Mouse (Mus musculus) WW6 (cell line): ENCODE measurements around the gene Gm2115.

Experiments used
- DNase-seq: peaks from one replicate; pipeline ENCODE4 v3.0.0-alpha.2; 2013; ENCODE audit warnings: low read depth, low spot score

Gm2115 gene

DNA sequence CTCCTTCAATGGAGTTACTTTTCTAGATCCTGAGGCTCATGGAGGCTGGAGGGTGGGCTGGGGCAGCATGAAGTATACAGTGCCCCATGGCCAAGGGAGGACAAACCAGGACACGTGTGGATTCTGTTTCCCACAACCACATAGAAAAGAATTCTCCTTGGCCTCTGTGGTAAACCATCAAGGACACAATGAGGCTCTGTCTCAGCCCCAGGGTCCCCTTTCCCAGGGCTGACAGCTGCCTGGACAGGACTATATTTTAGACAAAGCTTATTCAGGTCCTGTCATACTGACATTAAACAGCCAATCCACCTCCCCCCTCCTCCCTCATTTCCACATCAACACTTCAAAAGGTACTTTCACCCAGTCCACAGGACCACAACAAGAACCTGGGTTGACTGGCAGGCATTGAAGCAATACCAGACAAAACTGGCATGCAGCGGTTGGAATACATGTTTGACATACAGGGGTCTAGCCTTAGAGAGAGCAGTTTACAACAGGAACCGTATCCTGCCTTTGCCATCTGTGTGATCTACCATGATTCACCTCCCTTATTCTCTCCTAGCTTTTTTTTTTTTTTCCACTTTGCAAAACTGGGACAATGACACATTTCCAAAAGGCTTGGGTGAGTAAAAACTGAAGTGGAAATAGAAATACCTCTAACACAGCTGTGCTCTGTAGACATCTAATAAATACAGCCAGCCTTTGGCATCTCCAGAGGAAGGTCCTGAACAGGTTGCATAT lies 57.8 kb downstream of the Gm2115 start:
- DNase-seq, result no peak

DNA sequence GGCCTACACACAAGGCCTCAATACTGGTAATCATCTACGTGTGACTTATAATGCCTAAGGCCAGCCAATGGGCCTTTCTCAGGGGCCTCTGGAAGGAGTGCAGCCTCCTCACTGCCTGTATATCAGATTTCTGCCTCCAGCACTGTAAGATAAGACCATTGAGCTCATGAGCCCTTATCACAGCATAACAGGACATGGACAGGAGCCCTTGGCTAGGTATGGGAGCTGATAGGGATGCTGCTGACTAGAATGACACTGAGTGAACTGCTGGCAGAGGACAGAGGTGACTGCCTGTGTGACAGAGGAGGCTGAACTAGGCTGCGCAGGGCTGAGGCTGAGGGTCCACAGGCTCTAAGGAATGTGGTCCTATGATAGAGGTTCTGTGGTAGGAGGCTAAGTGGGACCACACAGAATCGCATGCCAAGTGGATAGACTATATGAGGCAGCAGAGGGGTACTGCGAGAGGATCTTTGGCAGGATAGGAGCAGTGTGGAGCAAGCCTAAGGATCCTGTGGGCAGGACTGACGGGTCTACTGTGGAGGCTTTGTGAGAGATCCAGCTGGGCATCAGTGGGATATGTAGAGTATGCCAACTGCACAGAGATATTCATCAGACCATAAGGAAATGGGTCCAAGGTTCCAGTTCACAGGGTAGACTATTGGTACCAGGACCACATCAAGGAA lies 58.5 kb downstream of the Gm2115 start:
- no peak for DNase-seq

DNA sequence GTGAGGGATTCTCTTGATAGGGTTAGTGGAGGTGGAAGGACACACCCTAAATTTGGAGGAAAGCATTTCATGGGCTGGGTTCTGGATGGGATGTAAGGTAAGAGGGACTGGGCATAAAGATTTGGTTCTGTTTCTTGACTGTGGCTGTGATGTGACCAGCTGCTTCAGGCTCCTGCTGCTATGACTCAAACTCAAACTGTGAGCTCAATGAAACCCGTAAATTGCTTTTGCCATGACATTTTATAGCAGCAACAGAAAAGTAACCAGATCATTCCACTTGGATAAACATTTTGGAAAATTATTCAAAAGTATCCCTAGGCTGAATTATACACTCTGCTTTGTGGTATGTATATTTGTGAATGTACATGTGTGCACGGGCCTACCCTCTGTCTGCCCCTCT lies 61.9 kb downstream of the Gm2115 start:
- no peak for DNase-seq

DNA sequence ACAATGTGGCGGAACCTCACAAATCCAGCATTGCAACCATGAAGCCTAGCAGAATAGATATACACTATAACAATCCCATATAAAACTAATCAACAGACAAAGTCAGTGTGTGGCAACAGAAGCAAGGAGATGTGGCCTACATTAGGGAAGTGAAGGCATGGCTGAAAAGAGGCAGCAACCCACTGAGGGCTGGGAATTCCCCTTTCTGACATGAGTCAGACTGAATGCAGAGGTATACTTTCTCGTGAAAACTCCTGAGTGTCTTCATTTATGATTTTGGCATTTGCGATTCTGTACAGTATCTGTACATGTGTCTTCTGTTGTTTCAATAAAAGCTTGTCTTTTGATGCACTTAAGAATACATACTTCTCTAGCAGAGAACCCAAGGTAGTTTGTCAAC lies 62.6 kb downstream of the Gm2115 start:
- DNase-seq, result no peak

DNA sequence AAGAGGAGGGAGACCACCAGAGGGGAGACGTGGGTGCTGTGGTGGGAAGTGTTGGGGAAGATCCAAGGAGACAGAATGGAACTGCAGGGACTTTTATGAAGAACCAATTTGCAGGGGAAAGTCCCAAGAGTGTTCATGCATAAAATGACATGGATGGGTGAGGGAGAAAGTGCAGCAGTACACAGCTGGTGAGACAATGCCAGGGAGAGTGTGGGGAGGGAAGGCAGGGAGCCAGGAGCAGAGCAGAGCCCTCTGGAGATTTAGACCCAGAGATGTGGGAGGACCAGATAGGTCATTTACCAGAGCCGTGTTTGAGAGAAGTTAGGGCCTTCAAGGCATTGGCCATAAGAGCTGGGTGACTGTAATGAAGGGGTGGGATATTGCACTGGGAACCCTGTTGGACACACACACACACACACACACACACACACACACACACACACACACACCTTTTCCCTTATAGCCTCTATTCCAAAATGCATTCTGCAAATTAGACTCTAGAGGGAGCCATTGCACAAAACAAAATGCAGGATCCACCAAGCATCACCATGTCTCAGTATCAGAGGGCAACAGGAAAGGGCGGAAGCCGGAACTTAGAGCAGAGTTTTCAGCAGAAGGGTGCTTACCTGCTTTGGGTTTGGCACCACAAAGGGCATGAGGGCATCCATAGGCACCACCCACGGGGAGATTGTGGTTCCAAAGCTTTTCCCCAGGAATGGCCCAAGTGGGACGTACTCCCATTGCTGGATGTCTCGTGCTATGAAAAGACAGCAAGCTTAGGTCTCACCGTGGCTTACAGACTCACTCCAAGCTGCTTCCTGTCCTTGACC lies 65.5 kb downstream of the Gm2115 start:
- DNase-seq, result peak; percentile 16

DNA sequence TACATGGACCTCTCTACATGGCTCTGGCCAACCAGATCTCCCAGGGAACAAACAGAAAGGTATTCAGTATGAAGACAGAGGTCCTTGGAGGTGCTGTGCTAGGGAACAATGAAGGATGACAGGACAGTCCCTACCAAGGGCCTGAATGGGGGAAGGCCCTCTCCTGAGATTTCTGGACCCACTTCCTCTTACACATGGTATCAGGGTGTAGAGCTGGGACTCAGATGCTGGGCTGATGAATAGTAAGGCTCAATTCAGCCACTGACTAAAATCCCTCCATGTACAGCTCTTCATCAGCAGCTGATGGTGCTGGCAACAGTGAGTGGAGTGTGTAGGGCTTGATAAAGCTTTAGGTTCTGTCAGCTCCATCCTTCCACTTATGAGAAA lies 66.2 kb downstream of the Gm2115 start:
- DNase-seq, result no peak

DNA sequence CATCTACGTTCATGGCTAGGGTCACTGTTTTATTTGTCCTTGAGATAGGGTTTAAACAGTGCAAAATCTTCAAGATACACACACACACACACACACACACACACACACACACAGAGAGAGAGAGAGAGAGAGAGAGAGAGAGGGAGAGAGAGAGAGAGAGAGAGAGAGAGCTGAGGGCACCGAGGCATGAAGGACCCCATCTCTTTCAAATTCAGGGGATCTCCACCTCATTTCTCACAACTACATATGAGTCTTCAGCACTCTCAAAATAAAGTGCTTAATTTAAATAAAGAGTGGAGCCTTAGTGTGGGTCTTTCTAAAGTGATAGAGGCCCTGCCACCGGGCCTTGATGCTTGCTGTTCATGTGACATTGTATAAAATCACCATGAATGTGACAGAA lies 67.2 kb downstream of the Gm2115 start:
- no peak for DNase-seq

DNA sequence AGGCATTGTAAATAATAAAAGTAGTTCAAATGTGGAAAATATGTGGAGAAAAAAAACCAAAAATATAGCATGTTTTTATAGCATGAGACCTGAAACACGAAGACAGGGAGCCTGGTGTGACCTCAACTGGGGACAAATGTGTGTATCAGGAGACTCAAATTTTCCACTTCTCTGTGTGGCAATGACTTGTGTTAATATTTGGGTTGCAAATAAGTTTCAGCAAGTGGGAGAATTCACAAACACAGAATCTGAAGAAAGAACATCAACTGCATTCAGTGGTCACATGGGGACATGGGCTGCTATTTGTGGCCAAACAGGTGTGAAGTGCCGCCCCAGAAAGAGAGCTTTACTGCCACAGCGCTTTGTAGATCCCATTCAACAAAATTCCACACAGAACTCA lies 67.9 kb downstream of the Gm2115 start:
- DNase-seq, result no peak

DNA sequence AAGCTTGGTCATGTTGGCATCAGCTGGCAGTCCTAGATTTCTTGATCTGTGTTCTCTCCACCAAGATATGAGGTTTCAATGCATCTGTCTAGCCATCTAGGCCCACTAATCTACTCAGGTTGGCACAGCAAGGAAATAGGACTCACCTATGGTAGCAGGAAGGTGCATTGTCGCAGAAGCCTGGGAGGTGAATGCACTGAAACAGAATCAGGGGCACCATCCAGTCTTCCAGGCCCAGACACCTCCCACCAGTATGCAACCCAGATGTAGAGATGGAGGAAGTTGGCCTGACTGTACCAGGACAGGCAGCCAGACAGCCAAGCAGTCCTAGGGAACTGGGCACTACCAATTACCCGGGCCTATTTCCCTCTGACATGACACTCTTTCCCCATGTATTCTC lies 71.9 kb downstream of the Gm2115 start:
- no peak for DNase-seq

DNA sequence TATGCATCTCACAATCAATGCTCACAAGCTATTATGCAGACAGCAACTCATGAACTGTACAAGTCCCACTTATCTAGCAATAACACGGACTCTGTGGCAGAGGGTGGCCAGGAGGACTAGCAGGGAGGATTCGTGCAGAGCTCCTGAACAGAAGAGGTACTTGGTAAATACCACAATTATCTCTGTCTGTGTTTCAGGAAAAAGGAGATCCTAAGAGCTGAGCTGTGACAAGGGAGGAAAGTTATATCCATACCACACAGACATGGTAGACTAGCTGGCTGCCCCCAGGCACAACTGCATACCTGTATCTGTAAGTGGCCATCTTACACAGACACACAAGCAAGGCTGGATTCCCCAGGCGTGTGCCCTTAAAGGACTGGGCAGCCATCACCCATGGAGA lies 72.6 kb downstream of the Gm2115 start:
- DNase-seq, result no peak

DNA sequence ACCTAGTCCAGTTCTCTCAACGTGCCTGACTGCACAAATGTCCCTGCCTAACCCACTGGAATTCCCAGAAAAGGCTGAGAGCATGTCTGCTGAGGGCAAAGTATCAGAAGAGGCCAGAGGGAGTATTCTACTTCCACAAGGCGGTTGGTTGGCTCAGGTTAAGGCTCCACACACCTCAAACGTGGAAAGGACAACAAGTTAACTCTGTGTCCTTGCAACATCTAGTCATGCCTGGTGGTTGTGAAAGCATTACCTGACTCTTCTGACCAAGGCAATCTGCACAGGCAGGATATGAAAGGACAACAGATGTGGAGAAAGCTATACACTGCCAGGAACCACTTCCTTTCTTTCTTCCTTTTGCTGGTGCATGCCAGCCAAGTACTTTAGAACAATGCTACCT lies 75.7 kb downstream of the Gm2115 start:
- DNase-seq, result no peak

DNA sequence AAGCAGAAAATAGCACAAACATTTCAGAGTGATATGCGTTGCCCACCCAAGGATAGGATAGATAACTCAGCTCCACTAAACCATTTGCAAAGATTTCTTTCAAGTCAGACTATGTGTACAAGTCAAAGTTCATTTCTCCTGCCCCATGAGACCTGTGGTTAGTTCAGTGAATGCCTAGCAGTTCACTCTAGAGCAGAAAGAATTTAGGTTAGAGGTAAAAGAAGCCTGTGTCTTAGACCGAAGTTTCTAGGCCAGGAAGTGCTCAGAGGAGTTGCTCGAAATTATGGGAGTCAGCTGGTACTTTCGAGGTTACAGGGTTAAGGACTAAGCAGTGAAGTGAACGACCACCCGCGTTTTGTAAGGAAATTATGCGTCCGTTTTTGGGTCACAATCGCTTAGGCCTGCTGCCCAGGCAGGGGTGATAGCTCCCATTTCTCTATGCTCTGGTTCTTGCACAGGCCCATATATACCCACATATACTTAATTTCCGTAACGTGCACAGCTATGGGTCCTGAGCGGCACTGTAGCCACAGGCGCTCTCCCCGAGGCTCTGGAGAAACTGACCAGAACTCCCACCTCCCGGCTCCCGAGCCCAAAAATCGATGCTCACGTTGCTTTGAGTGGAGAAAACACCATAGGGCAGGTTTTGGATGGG lies 76.4 kb downstream of the Gm2115 start:
- DNase-seq, result no peak

DNA sequence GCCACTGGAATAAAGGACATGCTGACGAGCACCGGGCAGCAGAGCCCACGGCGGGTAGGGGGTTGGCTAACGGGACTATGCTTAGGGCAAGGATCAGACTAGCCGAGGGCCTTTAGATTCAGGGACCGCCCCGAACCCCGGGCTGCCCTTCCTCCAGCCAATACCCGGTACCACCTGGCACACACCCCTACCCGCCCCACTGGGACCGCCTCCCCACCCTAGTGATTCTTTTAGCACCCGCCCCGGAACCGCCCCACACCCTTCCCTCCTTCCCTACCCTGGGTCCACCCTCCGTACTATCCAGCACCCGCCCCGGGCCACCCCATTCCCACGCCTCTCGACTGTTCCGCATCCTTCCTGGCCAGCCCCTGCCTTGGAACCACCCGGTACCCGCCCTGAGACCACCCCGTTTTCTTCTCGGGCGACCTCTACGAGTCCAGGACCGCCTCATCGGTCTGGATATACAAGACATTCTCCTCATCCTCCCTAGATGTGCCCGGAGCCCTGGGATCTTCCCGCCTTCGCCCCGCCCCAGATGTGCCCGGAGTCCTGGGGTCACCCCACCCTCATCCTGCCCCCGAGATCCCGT lies 77.0 kb downstream of the Gm2115 start:
- peak; percentile 66 for DNase-seq

DNA sequence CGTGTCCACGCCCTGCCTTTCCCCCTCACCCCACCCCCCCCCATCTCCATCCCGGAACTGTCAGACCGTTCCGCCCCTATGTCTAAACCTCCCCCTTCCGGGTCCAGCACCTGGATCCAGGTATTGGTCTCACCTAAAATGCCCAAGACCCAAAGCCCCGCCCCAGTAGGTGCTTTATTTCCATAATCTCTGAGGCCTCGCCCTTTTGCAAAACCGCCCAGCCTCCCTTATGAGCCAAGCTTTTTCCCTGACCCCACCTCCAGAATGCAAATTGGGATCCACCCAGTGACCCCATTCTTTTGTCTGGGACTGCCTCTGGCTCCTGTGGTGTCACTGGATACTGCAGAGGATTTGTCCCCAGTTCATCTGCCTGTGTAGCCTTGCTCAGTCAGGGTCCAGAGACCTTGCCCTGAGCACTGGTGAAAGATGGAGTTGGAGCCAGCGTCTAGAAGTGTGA lies 77.6 kb downstream of the Gm2115 start, which contains the start of gene Fah:
TSS of gene Fah (minus strand) at position 430 of the 457 bp plus-strand sequence.
- DNase-seq, result peak; percentile 74

DNA sequence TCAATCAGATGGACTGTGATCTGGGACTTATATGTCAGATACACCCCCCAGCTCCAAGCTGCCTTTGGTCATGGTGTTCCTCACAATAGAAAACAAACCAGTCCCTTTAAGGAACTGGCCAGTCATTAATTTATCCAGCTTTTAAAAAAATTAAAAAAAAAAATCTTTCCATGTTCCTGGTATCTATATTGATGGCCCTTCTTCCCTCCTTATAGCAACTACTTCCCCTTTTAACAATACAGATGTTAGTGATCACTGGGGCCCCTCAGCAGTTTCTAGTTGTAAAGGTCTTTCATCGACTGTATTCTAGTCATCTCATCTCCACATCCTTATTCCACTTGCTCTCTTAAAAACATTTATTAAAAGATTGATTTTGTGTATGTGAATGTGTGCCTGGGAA lies 82.9 kb downstream of the Gm2115 start:
- no peak for DNase-seq

DNA sequence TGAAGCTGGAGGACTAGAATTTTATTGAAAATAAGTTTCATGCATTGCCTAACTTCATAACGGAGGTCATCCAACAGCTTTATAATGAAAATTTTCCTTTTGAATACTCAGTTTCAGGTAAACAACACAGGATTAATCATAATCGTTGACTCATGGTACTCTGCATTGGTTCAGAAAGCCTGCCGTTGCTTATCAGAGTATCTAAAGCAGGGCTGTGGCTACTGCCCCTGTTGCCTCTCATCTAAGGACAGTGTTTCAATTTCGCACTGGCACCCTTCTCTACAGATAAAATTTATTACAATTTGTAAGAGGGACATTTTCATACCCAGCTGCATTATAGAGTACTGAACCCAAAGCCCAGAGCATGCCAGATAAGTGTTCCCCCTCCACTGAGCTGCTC lies 83.7 kb downstream of the Gm2115 start:
- no peak for DNase-seq

DNA sequence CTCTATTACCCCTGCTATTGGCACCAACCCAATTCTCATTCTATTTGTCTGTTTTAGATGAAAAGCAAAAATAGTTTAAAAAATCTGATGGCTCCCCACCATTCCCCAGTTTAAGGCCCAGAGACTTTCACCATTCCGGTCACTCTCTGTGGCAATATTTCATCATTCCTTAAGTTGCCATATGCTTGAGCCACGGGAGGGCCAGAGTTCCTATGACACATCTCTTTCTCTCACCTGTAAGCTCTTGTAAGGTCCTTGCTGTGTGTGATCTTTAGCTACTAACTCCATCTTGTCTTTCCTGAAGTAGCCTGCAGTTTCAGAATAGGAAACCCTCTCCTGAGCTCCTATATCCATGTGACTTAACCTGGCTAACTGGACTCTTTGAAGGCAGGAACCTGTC lies 90.2 kb downstream of the Gm2115 start:
- DNase-seq, result no peak

DNA sequence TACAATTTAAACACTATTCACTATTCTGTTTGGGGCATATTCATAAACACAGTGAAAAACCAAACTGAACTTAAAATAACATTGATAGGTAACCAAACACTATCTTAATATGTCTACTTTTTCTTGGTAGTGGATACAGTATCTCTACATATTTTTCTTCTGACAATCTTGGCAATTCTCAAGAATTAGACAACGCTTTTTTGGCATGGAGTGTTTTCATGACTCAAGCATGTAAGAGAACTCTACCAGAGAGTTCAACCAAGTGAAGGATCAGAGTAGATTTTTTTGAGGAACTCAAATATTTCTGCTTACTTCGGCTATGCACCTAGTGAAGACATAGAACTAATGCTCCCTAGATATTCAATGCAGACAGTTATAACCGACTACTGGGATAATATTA lies 92.2 kb downstream of the Gm2115 start:
- no peak for DNase-seq

DNA sequence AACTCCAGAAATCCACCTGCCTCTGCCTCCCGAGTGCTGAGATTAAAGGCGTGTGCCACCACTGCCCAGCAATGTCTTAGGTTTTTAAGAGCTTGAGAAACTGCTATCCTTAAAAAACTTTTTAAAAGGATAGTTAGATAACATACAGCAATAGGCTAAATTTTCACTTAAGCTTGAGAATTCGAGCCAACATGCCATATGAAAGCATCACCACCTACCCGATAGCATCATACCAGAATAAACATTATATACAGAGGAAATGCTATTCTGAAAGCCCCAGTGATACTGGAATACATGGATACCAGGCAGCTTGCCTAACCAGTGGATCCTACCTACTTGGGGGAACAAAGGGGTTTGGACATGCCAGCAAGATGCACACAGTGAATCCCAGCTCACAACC lies 95.0 kb downstream of the Gm2115 start:
- no peak for DNase-seq

DNA sequence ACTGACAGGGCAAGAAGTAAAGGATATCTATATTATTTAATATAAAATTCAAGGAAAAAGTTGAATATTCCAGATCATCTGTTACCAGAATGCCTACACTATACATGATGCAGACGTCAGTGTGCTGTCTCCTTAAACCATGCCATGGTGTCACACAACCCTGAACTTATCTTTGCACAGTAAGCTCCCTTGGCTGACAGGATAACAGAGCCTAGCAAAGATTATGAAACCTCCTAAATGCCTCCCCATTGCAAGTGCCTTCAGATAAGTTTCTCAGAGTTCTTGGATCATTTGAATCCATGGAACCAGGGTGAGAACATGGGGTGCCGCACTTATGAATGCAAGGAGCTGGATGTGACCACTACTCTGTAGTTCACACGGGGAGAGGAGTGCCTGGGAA lies 103.1 kb downstream of the Gm2115 start:
- DNase-seq, result no peak
